Mouse (Mus musculus) midbrain, embryonic 13.5 days (tissue): ENCODE data around the gene Slc2a1. TPM values are rescaled to one million over a fixed set of nuclear protein-coding genes. Genes with fewer than 3 reads are reported as not detected.

Source experiments
- ATAC-seq: fragments of 200-750 bp; cut with Nextera tagmentation; 2 replicates; pipeline ENCODE4 v1.8.0; 2017; ENCODE audit warnings: mild to moderate bottlenecking, moderate TSS enrichment, moderate library complexity
- H3K27ac ChIP-seq: fragments of 300-500 bp; sonication (generic); 2 replicates; pipeline ENCODE4 v1.5.1; 2015; ENCODE audit warnings: inconsistent platforms, mild to moderate bottlenecking, moderate library complexity
- H3K27me3 ChIP-seq: fragments of 300-500 bp; sonication (generic); 2 replicates; pipeline ENCODE4 v1.6.1; 2015; ENCODE audit warnings: mild to moderate bottlenecking, inconsistent platforms
- H3K36me3 ChIP-seq: fragments of 300-500 bp; sonication (generic); 2 replicates; pipeline ENCODE4 v1.6.1; 2015; ENCODE audit warnings: mild to moderate bottlenecking, inconsistent platforms
- H3K4me1 ChIP-seq: fragments of 300-500 bp; sonication (generic); replicated peaks from 2 replicates; pipeline ENCODE4 v1.6.1; 2015; ENCODE audit warnings: inconsistent platforms
- H3K4me2 ChIP-seq: fragments of 300-500 bp; sonication (generic); replicated peaks from 2 replicates; pipeline ENCODE4 v1.6.1; 2015; ENCODE audit warnings: moderate library complexity, mild to moderate bottlenecking, inconsistent platforms
- H3K4me3 ChIP-seq: fragments of 300-500 bp; sonication (generic); replicated peaks from 2 replicates; pipeline ENCODE4 v1.5.1; 2015; ENCODE audit warnings: mild to moderate bottlenecking, inconsistent platforms
- H3K9ac ChIP-seq: fragments of 300-500 bp; sonication (generic); replicated peaks from 2 replicates; pipeline ENCODE4 v1.6.1; 2015; ENCODE audit warnings: mild to moderate bottlenecking, inconsistent platforms
- H3K9me3 ChIP-seq: fragments of 300-500 bp; sonication (generic); 2 replicates; pipeline ENCODE4 v1.6.1; 2016; ENCODE audit warnings: mild to moderate bottlenecking, inconsistent platforms
- WGBS: fragments of 180-500 bp; shearing (Covaris S2); methylation state at CpG from one replicate; pipeline ENCODE4 v1.1.7; 2015; 5-methylcytosine and 5-hydroxymethylcytosine counted together
- polyA plus RNA-seq: library from polyadenylated mRNA; unstranded; fragments of >200 nt; fragmentation: Nextera tagmentation; extraction: Ambion mirVana; gene quantifications from 2 replicates; pipeline ENCODE4 v1.2.1, GENCODE M21; 2015

The Slc2a1 gene
- 88.6 and 104 TPM in 2 replicates for polyA plus RNA-seq

GRCm38 (mm10) chr4:119108495-119109408 is at the start of gene Slc2a1:
Gene Slc2a1, plus strand, starts transcription at chr4:119108711.
- peak within 1 kb of the TSS; percentile 93 for H3K27ac ChIP-seq
- H3K4me2 ChIP-seq, result peak within 1 kb of the TSS; percentile 75
- H3K4me3 ChIP-seq, result peak within 1 kb of the TSS; percentile 76
- no peaks in the 10 kb centered on the region for H3K9me3 ChIP-seq
- WGBS, result under 1% methylated on average over 88 of the region's 88 CpGs
- no peaks in the 10 kb centered on the region for H3K27me3 ChIP-seq
- no peaks in the 10 kb centered on the region for H3K36me3 ChIP-seq
- peak; percentile 93 for ATAC-seq
- H3K9ac ChIP-seq, result peak within 1 kb of the TSS; percentile 78
- H3K4me1 ChIP-seq, result peaks cover 54% of the 10 kb centered on the region

GRCm38 (mm10) chr4:119066791-119067190 is 41.7 kb upstream of the Slc2a1 start:
- Histone ChIP-seq H3K4me1 (peaks cover 22% of the 10 kb centered on the region), H3K27me3 (peaks cover 11% of the 10 kb centered on the region; the same call in 1 of the 2 replicates), H3K4me3 (no peak overlapping the region), H3K36me3 (no peaks in the 10 kb centered on the region), H3K4me2 (no peak overlapping the region), H3K9me3 (no peaks in the 10 kb centered on the region), H3K9ac (no peak overlapping the region), H3K27ac (no peak overlapping the region)
- no peak for ATAC-seq
- WGBS, result 87% methylated on average over 3 of the region's 3 CpGs

GRCm38 (mm10) chr4:119067204-119067603 is 41.3 kb upstream of the Slc2a1 start:
- ATAC-seq, result no peak
- Histone ChIP-seq H3K27ac (no peak overlapping the region), H3K27me3 (peaks cover 15% of the 10 kb centered on the region), H3K36me3 (no peaks in the 10 kb centered on the region), H3K4me1 (peaks cover 26% of the 10 kb centered on the region), H3K9me3 (no peaks in the 10 kb centered on the region), H3K9ac (no peak overlapping the region), H3K4me3 (no peak overlapping the region), H3K4me2 (no peak overlapping the region)
- WGBS, result 89% methylated on average over 2 of the region's 2 CpGs

GRCm38 (mm10) chr4:119068918-119069317 is 39.6 kb upstream of the Slc2a1 start:
- Histone ChIP-seq H3K4me2 (no peak overlapping the region), H3K9me3 (no peaks in the 10 kb centered on the region), H3K9ac (no peak overlapping the region), H3K27ac (no peak overlapping the region), H3K36me3 (no peaks in the 10 kb centered on the region), H3K4me1 (peaks cover 41% of the 10 kb centered on the region), H3K4me3 (no peak overlapping the region), H3K27me3 (peaks cover 32% of the 10 kb centered on the region)
- no peak for ATAC-seq
- 76% methylated on average over 6 of the region's 6 CpGs for WGBS

GRCm38 (mm10) chr4:119070181-119070580 is 38.3 kb upstream of the Slc2a1 start:
- H3K27me3 ChIP-seq, result peaks cover 34% of the 10 kb centered on the region
- no peak for ATAC-seq
- H3K36me3 ChIP-seq, result no peaks in the 10 kb centered on the region
- no peaks in the 10 kb centered on the region for H3K9me3 ChIP-seq
- H3K4me3 ChIP-seq, result no peak overlapping the region
- H3K27ac ChIP-seq, result no peak overlapping the region
- H3K9ac ChIP-seq, result no peak overlapping the region
- no peak overlapping the region for H3K4me2 ChIP-seq
- WGBS, result 11% methylated on average over 1 of the region's 1 CpGs
- peaks cover 41% of the 10 kb centered on the region for H3K4me1 ChIP-seq

- Histone ChIP-seq H3K27ac (no peak overlapping the region), H3K9ac (no peak overlapping the region), H3K27me3 (peaks cover 34% of the 10 kb centered on the region), H3K36me3 (no peaks in the 10 kb centered on the region), H3K4me2 (peak overlapping the region; percentile 29), H3K4me1 (peaks cover 41% of the 10 kb centered on the region), H3K9me3 (no peaks in the 10 kb centered on the region), H3K4me3 (no peak overlapping the region; the same call in 1 of the 2 replicates)
- ATAC-seq, result no peak
- 12% methylated on average over 16 of the region's 16 CpGs for WGBS
Observed at GRCm38 (mm10) chr4:119070959-119071647, 37.4 kb upstream of the Slc2a1 start.

GRCm38 (mm10) chr4:119071648-119072362 is 36.7 kb upstream of the Slc2a1 start:
- Histone ChIP-seq H3K4me3 (no peak overlapping the region; the same call in 1 of the 2 replicates), H3K27me3 (peaks cover 34% of the 10 kb centered on the region), H3K9me3 (no peaks in the 10 kb centered on the region), H3K27ac (no peak overlapping the region), H3K4me2 (peak overlapping the region; percentile 44), H3K9ac (no peak overlapping the region; the same call in 1 of the 2 replicates), H3K36me3 (no peaks in the 10 kb centered on the region), H3K4me1 (peaks cover 41% of the 10 kb centered on the region)
- ATAC-seq, result no peak
- WGBS, result 5% methylated on average over 19 of the region's 19 CpGs

GRCm38 (mm10) chr4:119072363-119072940 is 36.1 kb upstream of the Slc2a1 start:
- H3K4me1 ChIP-seq, result peaks cover 41% of the 10 kb centered on the region
- no peaks in the 10 kb centered on the region for H3K36me3 ChIP-seq
- peak overlapping the region; percentile 20 for H3K4me3 ChIP-seq
- WGBS, result 10% methylated on average over 19 of the region's 19 CpGs
- peaks cover 34% of the 10 kb centered on the region for H3K27me3 ChIP-seq
- H3K4me2 ChIP-seq, result peak overlapping the region; percentile 44
- 0 out of 2 replicates have a peak overlapping the region, but pooled peaks have one; percentile 24 for H3K9ac ChIP-seq
- ATAC-seq, result no peak
- no peak overlapping the region for H3K27ac ChIP-seq
- H3K9me3 ChIP-seq, result no peaks in the 10 kb centered on the region

GRCm38 (mm10) chr4:119072941-119073451 is 35.5 kb upstream of the Slc2a1 start:
- peaks cover 34% of the 10 kb centered on the region for H3K27me3 ChIP-seq
- no peaks in the 10 kb centered on the region for H3K9me3 ChIP-seq
- whole genome bisulfite sequencing, result 5% methylated on average over 27 of the region's 28 CpGs
- H3K27ac ChIP-seq, result no peak overlapping the region
- ATAC-seq, result peak; percentile 59
- H3K4me3 ChIP-seq, result peak overlapping the region; percentile 20
- H3K4me2 ChIP-seq, result peak overlapping the region; percentile 44
- 0 out of 2 replicates have a peak overlapping the region, but pooled peaks have one; percentile 24 for H3K9ac ChIP-seq
- H3K36me3 ChIP-seq, result no peaks in the 10 kb centered on the region
- peaks cover 41% of the 10 kb centered on the region for H3K4me1 ChIP-seq

GRCm38 (mm10) chr4:119073626-119074025 is 34.9 kb upstream of the Slc2a1 start:
- peak; percentile 5; the same call in 1 of the 2 replicates for ATAC-seq
- no peaks in the 10 kb centered on the region for H3K36me3 ChIP-seq
- 22% methylated on average over 2 of the region's 2 CpGs for WGBS
- no peak overlapping the region for H3K27ac ChIP-seq
- no peak overlapping the region for H3K4me3 ChIP-seq
- H3K4me1 ChIP-seq, result peaks cover 41% of the 10 kb centered on the region
- no peak overlapping the region for H3K4me2 ChIP-seq
- H3K9me3 ChIP-seq, result no peaks in the 10 kb centered on the region; the same call in 1 of the 2 replicates
- no peak overlapping the region for H3K9ac ChIP-seq
- H3K27me3 ChIP-seq, result peaks cover 34% of the 10 kb centered on the region

- Histone ChIP-seq H3K27me3 (peaks cover 33% of the 10 kb centered on the region), H3K4me2 (no peak overlapping the region), H3K4me1 (peaks cover 40% of the 10 kb centered on the region), H3K27ac (no peak overlapping the region), H3K4me3 (no peak overlapping the region), H3K36me3 (no peaks in the 10 kb centered on the region), H3K9ac (no peak overlapping the region), H3K9me3 (no peaks in the 10 kb centered on the region; the same call in 1 of the 2 replicates)
- no peak for ATAC-seq
- WGBS, result 14% methylated on average over 6 of the region's 6 CpGs
Observed at GRCm38 (mm10) chr4:119074596-119074995, 33.9 kb upstream of the Slc2a1 start.
